Mouse (Mus musculus) cortical plate, adult 2 months (tissue): ENCODE results near the gene Nat9.

Experiments
- CTCF ChIP-seq: fragments of 200-500 bp; IDR thresholded peaks from 2 replicates; pipeline ENCODE4 v1.5.1; 2011; ENCODE audit warnings: mild to moderate bottlenecking, control low read depth, low read length; ENCODE audit not compliant: insufficient read depth; ENCODE audit errors: extremely low read depth
- POLR2A ChIP-seq: fragments of 200-500 bp; IDR thresholded peaks from 2 replicates; pipeline ENCODE4 v1.6.1; 2011; ENCODE audit warnings: mild to moderate bottlenecking, low read length, control low read depth; ENCODE audit not compliant: insufficient read depth; ENCODE audit errors: extremely low read depth

DNA sequence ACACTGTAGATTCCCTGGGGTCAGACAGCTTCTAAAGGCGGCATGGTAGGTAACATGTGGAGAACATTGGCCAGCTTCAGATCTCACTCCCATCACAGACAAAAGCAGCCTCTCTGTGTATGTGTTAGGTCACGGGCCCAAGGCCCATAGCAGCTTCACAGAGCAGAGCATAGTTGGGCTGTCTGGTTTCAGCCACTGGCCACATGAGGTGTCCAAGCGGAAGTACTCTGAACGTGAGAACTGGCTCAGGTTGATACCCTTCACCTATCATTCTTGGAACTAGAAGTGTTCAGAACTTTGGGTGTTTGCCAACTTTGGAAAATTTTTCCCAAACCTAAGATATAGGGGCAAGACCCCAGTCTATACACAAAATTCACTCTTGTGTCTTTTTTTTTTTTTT is 18.2 kb downstream of the Nat9 start:
- TF ChIP-seq CTCF (no peak), POLR2A (no peak)
